Mouse (Mus musculus): ENCODE measurements at regions not wholly inside any gene's neighbourhood (a gene's known extent, or its start where the extent isn't known, plus 50 kb on each side); places are given as distances from the start of the nearest gene placed in this dataset.

GRCm38 (mm10) chr5:119138293-119138692 lies 532.2 kb upstream of the Tbx3 start:
- DNase-seq (ENCODE audit: low spot score in 2 of 2), result no peak

GRCm38 (mm10) chr5:119139336-119139735 lies 531.1 kb upstream of the Tbx3 start:
- DNase-seq (ENCODE audit: low spot score in 2 of 2), result no peak

GRCm38 (mm10) chr5:119139816-119140215 lies 530.7 kb upstream of the Tbx3 start:
- no peak for DNase-seq (ENCODE audit: low spot score in 2 of 2)

- no peak for DNase-seq (ENCODE audit: low spot score in 2 of 2)
These were observed 527.1 kb upstream of the Tbx3 start for GRCm38 (mm10) chr5:119143411-119143810.

- DNase-seq (ENCODE audit: low spot score in 2 of 2), result no peak
These were observed 520.9 kb upstream of the Tbx3 start for GRCm38 (mm10) chr5:119149389-119150185.

- no peak for DNase-seq (ENCODE audit: low spot score in 2 of 2)
These were observed 517.4 kb upstream of the Tbx3 start for GRCm38 (mm10) chr5:119153086-119153485.

GRCm38 (mm10) chr5:119156638-119157037 lies 513.8 kb upstream of the Tbx3 start:
- no peak for DNase-seq (ENCODE audit: low spot score in 2 of 2)

GRCm38 (mm10) chr5:119158171-119158570 lies 512.3 kb upstream of the Tbx3 start:
- DNase-seq (ENCODE audit: low spot score in 2 of 2), result no peak

- DNase-seq (ENCODE audit: low spot score in 2 of 2), result peak in 1 of 2 experiments; percentile 15
These were observed 508.3 kb upstream of the Tbx3 start for GRCm38 (mm10) chr5:119162132-119162675.

GRCm38 (mm10) chr5:119167718-119168117 lies 502.8 kb upstream of the Tbx3 start:
- DNase-seq (ENCODE audit: low spot score in 2 of 2), result peak; percentile 68 to 71

GRCm38 (mm10) chr5:119169274-119169673 lies 501.2 kb upstream of the Tbx3 start:
- no peak for DNase-seq (ENCODE audit: low spot score in 2 of 2)

- no peak for DNase-seq (ENCODE audit: low spot score in 2 of 2)
These were observed 498.8 kb upstream of the Tbx3 start for GRCm38 (mm10) chr5:119171626-119172025.

GRCm38 (mm10) chr5:119178805-119179204 lies 491.7 kb upstream of the Tbx3 start:
- no peak for DNase-seq (ENCODE audit: low spot score in 2 of 2)

GRCm38 (mm10) chr5:119183545-119184047 lies 486.9 kb upstream of the Tbx3 start:
- no peak for DNase-seq (ENCODE audit: low spot score in 2 of 2)

- DNase-seq (ENCODE audit: low spot score in 2 of 2), result no peak
These were observed 483.9 kb upstream of the Tbx3 start for GRCm38 (mm10) chr5:119186611-119187010.

GRCm38 (mm10) chr5:119188476-119188875 lies 482.0 kb upstream of the Tbx3 start:
- DNase-seq (ENCODE audit: low spot score in 2 of 2), result no peak

GRCm38 (mm10) chr5:119193699-119194681 lies 476.5 kb upstream of the Tbx3 start:
- DNase-seq (ENCODE audit: low spot score in 2 of 2), result no peak

GRCm38 (mm10) chr5:119199906-119200305 lies 470.6 kb upstream of the Tbx3 start:
- DNase-seq (ENCODE audit: low spot score in 2 of 2), result no peak

- no peak for DNase-seq (ENCODE audit: low spot score in 2 of 2)
These were observed 469.2 kb upstream of the Tbx3 start for GRCm38 (mm10) chr5:119201251-119201650.

- DNase-seq (ENCODE audit: low spot score in 2 of 2), result no peak
These were observed 465.7 kb upstream of the Tbx3 start for GRCm38 (mm10) chr5:119204736-119205135.

GRCm38 (mm10) chr5:119208077-119208476 lies 462.4 kb upstream of the Tbx3 start:
- DNase-seq (ENCODE audit: low spot score in 2 of 2), result no peak

- no peak for DNase-seq (ENCODE audit: low spot score in 2 of 2)
These were observed 457.3 kb upstream of the Tbx3 start for GRCm38 (mm10) chr5:119213196-119213595.
